Mouse (Mus musculus): ENCODE results near the gene Carm1. TPM values are rescaled to one million over a fixed set of nuclear protein-coding genes. Genes with fewer than 3 reads are reported as not detected.
A peak's percentile ranks its signal among the peaks of the same experiment; 100 is the strongest.

Carm1 gene
- polyA plus RNA-seq, 1 experiment from 2014 or later = 9.3 TPM

DNA sequence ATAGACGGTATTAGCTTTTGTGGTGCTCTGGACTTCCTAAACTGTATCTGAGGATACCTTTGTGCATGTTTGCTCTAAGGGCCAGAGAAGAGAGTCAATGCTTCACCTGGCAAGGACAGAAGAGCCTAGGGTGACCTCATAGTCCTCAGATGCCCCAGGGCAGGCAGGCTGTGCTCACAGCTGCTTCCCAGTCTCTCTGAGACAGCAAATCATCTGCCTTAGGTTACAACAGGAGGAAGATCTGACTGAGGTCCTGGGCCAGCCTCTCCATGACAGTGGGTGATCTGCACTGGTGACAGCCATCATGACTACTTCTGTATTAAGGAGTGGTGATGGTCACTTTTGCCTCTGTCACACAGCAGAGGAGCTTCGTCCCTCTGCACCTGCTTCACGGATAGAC is 12.5 kb downstream of the Carm1 start:
- H3K9me3 ChIP-seq (replicated peaks; ENCODE audit: control insufficient read depth, low read length) = no peaks in the 10 kb centered on the region
- H3K27me3 ChIP-seq (ENCODE audit: control insufficient read depth, insufficient read depth, low read depth, low read length) = no peaks in the 10 kb centered on the region
- H3K36me3 ChIP-seq (ENCODE audit: control insufficient read depth, insufficient read depth) = peaks cover 2% of the 10 kb centered on the region; the same call in 1 of the 2 replicates
- no peak for ATAC-seq (ENCODE audit: low read depth)
- 90% methylated on average over 3 of the region's 3 CpGs for WGBS (ENCODE audit: insufficient replicate concordance)
- peak overlapping the region; percentile 65 for H3K4me2 ChIP-seq (ENCODE audit: low read depth, low read length)
- H3K4me1 ChIP-seq (ENCODE audit: control insufficient read depth, low read depth, low read length) = peaks cover 57% of the 10 kb centered on the region
- H3K4me3 ChIP-seq (ENCODE audit: low read depth, low read length) = no peak overlapping the region
- H3K27ac ChIP-seq (ENCODE audit: low read length) = peak overlapping the region; percentile 93
- peak overlapping the region; percentile 50 for H3K9ac ChIP-seq (ENCODE audit: low read depth, low read length)

DNA sequence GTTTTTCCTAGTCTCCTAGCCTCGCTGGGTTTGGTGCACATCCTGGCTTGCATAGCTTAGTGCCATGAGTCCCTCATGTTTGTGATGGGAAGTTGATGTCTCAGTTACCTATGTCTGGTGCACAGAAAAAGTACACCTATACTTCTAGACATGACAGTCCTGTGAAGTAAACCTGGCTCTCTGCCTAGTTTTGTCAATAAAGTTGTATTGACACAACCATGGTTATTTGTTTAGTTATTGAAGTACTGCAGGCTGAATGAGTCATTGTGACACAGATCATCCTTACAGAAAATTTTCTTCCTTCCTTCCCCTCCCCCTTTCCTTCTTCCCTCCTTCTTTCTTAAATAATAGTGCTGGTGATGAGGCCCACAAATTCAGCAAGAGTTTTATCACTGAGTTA is 17.7 kb downstream of the Carm1 start:
- ATAC-seq (ENCODE audit: low read depth) = no peak
- H3K27me3 ChIP-seq (ENCODE audit: control insufficient read depth, insufficient read depth, low read depth, low read length) = no peaks in the 10 kb centered on the region
- H3K36me3 ChIP-seq (ENCODE audit: control insufficient read depth, insufficient read depth) = peaks cover 2% of the 10 kb centered on the region
- H3K9me3 ChIP-seq (replicated peaks; ENCODE audit: control insufficient read depth, low read length) = no peaks in the 10 kb centered on the region
- peaks cover 42% of the 10 kb centered on the region for H3K4me1 ChIP-seq (ENCODE audit: control insufficient read depth, low read depth, low read length)
- H3K9ac ChIP-seq (ENCODE audit: low read depth, low read length) = no peak overlapping the region
- H3K4me2 ChIP-seq (ENCODE audit: low read depth, low read length) = no peak overlapping the region
- WGBS (ENCODE audit: insufficient replicate concordance) = 62% methylated on average over 1 of the region's 1 CpGs
- no peak overlapping the region for H3K4me3 ChIP-seq (ENCODE audit: low read depth, low read length)
- H3K27ac ChIP-seq (ENCODE audit: low read length) = peak overlapping the region; percentile 60

DNA sequence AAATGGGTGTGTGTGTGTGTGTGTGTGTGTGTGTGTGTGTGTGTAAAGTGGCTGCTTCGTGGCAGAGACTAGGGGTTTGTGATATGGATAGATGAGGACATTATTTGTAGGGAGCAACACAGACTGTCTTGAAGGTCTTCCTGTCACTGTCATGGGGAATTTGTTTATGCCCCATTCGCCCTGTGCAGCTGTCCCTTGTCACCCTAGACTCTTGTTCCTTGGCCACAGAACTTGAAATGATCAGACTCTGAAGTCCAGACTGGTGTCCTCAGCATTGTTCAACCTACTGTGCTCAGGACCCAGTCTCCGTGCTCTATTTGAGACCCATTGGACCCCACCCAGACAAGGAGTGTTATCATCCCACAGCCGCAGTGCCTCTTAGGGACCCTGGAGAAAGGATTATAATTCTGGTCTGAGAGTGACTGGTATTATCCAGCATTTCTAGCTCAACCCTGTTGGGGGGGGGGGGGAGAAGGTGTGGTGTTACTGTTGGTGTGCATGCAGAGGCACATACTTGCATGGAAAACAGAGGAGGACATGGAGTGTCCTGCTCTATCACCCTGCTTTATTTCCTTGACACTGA is 18.4 kb downstream of the Carm1 start:
- H3K9ac ChIP-seq (ENCODE audit: low read depth, low read length) = peak overlapping the region; percentile 33; the same call in 1 of the 2 replicates
- no peak overlapping the region for H3K4me2 ChIP-seq (ENCODE audit: low read depth, low read length)

DNA sequence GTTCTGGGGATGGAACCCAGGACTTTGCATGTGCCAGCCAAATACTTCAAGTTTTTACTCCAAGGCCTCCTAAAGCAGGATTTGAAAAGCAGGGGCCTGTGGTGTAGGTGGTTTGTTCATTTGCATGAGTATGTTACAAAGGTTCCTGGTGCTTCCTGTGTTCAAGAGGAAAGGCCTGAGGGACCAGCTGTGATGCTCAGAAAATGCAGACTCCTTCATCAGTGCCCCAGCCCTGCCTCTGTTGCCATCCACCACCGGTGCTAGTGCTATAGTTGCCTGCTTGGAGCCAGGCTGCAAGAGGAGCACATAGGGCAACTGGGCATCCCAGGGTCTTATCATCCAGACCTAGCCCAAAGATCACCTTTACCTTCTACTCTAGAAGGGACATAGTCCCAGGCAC is 19.8 kb downstream of the Carm1 start:
- no peak overlapping the region for H3K9ac ChIP-seq (ENCODE audit: low read depth, low read length)
- no peak overlapping the region for H3K4me2 ChIP-seq (ENCODE audit: low read depth, low read length)
- 58% methylated on average over 1 of the region's 1 CpGs for WGBS (ENCODE audit: insufficient replicate concordance)
- H3K27me3 ChIP-seq (ENCODE audit: control insufficient read depth, insufficient read depth, low read depth, low read length) = no peaks in the 10 kb centered on the region
- peaks cover 15% of the 10 kb centered on the region for H3K36me3 ChIP-seq (ENCODE audit: control insufficient read depth, insufficient read depth)
- no peak overlapping the region for H3K27ac ChIP-seq (ENCODE audit: low read length)
- no peak overlapping the region for H3K4me3 ChIP-seq (ENCODE audit: low read depth, low read length)
- peaks cover 34% of the 10 kb centered on the region for H3K4me1 ChIP-seq (ENCODE audit: control insufficient read depth, low read depth, low read length)
- no peaks in the 10 kb centered on the region for H3K9me3 ChIP-seq (replicated peaks; ENCODE audit: control insufficient read depth, low read length)
- ATAC-seq (ENCODE audit: low read depth) = no peak

More for the DNA sequence above, 18.4 kb downstream of the Carm1 start:
- peak overlapping the region; percentile 60 for H3K27ac ChIP-seq (ENCODE audit: low read length)
- ATAC-seq (ENCODE audit: low read depth) = peak; percentile 54
- no peaks in the 10 kb centered on the region for H3K9me3 ChIP-seq (replicated peaks; ENCODE audit: control insufficient read depth, low read length)
- H3K4me1 ChIP-seq (ENCODE audit: control insufficient read depth, low read depth, low read length) = peaks cover 38% of the 10 kb centered on the region
- WGBS (ENCODE audit: insufficient replicate concordance) = 42% methylated on average over 4 of the region's 4 CpGs
- no peak overlapping the region for H3K4me3 ChIP-seq (ENCODE audit: low read depth, low read length)
- H3K36me3 ChIP-seq (ENCODE audit: control insufficient read depth, insufficient read depth) = peaks cover 7% of the 10 kb centered on the region
- H3K27me3 ChIP-seq (ENCODE audit: control insufficient read depth, insufficient read depth, low read depth, low read length) = no peaks in the 10 kb centered on the region

DNA sequence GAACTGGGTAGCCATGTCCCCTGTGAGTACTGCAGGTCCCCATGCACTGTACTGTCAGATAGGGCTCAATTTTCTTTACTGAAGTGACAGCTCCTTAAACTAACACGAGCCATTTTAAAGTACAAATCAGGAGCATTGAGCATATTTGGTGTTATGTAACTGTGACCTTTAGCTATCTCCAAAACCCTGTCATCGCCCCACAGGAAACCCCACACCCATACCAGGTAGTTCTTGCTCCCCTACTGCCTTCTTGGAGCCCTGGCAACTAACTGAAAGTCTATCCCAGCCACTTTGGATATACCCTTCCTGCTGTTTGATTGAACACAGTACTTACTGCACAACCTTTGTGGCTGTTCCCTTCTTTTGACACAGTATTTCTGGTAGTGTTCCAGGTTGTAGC is 20.4 kb downstream of the Carm1 start:
- 65% methylated on average over 2 of the region's 2 CpGs for WGBS (ENCODE audit: insufficient replicate concordance)
- H3K27me3 ChIP-seq (ENCODE audit: control insufficient read depth, insufficient read depth, low read depth, low read length) = no peaks in the 10 kb centered on the region
- no peaks in the 10 kb centered on the region for H3K9me3 ChIP-seq (replicated peaks; ENCODE audit: control insufficient read depth, low read length)
- no peak overlapping the region for H3K27ac ChIP-seq (ENCODE audit: low read length)
- H3K4me1 ChIP-seq (ENCODE audit: control insufficient read depth, low read depth, low read length) = peaks cover 34% of the 10 kb centered on the region
- no peak overlapping the region for H3K4me2 ChIP-seq (ENCODE audit: low read depth, low read length)
- H3K36me3 ChIP-seq (ENCODE audit: control insufficient read depth, insufficient read depth) = peaks cover 20% of the 10 kb centered on the region
- H3K9ac ChIP-seq (ENCODE audit: low read depth, low read length) = no peak overlapping the region
- no peak for ATAC-seq (ENCODE audit: low read depth)
- no peak overlapping the region for H3K4me3 ChIP-seq (ENCODE audit: low read depth, low read length)

DNA sequence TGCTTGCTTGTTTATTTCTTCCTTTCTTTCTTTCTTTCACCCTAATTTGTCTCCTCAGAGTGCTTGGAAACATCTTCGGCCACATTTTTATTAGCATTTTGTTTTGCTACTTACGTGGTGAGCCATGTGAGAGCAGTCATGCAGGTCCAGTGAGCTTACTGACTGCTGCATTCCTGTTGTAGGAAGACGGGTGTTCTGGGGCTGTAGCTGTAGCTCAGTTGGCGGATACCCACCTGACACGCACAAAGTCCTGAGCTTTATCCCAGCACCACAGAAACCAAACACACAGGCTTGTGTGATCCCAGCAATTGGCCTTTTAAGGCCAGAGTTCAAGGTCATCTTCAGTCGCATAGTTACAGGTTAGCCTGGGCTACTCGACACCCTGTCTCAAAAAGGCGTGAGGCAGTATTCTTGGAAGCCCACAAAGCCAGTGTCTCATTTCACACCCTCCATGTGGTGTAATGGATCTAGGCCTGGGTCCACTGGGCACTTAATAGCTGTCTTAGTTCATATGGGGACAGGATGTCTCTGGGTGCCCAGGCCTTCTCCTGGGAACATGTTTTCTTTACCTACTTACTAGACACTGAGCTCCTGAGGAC is 22.1 kb downstream of the Carm1 start:
- Histone ChIP-seq H3K9ac (ENCODE audit: low read depth, low read length) (no peak overlapping the region), H3K9me3 (replicated peaks; ENCODE audit: control insufficient read depth, low read length) (no peaks in the 10 kb centered on the region), H3K36me3 (ENCODE audit: control insufficient read depth, insufficient read depth) (peaks cover 23% of the 10 kb centered on the region), H3K27me3 (ENCODE audit: control insufficient read depth, insufficient read depth, low read depth, low read length) (no peaks in the 10 kb centered on the region), H3K4me3 (ENCODE audit: low read depth, low read length) (no peak overlapping the region), H3K27ac (ENCODE audit: low read length) (no peak overlapping the region), H3K4me1 (ENCODE audit: control insufficient read depth, low read depth, low read length) (peaks cover 34% of the 10 kb centered on the region), H3K4me2 (ENCODE audit: low read depth, low read length) (no peak overlapping the region)
- ATAC-seq (ENCODE audit: low read depth) = no peak
- WGBS (ENCODE audit: insufficient replicate concordance) = 81% methylated on average over 8 of the region's 8 CpGs

DNA sequence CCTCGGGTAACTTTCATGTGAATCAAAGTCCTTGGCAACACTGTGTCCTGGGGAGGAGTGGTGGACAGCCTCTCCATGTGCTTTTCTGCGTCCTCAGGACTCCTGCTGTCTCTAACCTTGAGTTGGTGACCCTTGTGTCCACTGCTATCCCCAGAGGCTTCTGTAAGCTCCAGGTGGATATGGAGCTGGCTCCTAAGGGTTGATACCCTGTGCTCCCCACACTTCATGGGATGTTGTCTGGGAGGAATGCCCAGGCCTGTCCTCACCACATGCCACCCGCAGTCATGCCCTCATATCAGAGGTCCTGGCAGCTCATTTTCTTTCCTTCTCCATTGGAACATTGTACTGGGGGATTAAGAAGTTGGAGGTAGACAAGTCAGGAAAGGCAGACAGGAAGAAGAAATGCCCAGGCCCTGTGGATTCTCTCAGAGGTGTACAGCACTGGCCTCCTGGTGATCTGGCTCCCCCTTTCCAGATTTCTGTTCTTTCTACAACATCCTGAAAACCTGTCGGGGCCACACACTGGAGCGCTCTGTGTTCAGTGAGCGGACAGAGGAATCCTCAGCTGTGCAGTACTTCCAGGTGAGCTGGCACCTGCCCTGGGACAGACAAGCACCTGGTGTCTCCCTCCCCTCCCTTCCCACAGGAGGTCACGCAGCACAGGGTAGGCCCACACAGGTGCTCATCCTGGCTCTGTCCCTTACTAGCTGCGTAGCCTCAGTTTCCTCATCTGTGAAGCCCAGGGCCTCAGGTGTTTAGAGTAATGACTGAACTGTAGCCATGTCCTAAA is 27.5 kb downstream of the Carm1 start:
- Histone ChIP-seq H3K9me3 (replicated peaks; ENCODE audit: control insufficient read depth, low read length) (no peaks in the 10 kb centered on the region), H3K9ac (ENCODE audit: low read depth, low read length) (no peak overlapping the region), H3K27ac (ENCODE audit: low read length) (no peak overlapping the region), H3K4me3 (ENCODE audit: low read depth, low read length) (no peak overlapping the region), H3K4me1 (ENCODE audit: control insufficient read depth, low read depth, low read length) (no peaks in the 10 kb centered on the region), H3K36me3 (ENCODE audit: control insufficient read depth, insufficient read depth) (peaks cover 48% of the 10 kb centered on the region), H3K27me3 (ENCODE audit: control insufficient read depth, insufficient read depth, low read depth, low read length) (no peaks in the 10 kb centered on the region), H3K4me2 (ENCODE audit: low read depth, low read length) (no peak overlapping the region)
- no peak for ATAC-seq (ENCODE audit: low read depth)
- 86% methylated on average over 8 of the region's 8 CpGs for WGBS (ENCODE audit: insufficient replicate concordance)

DNA sequence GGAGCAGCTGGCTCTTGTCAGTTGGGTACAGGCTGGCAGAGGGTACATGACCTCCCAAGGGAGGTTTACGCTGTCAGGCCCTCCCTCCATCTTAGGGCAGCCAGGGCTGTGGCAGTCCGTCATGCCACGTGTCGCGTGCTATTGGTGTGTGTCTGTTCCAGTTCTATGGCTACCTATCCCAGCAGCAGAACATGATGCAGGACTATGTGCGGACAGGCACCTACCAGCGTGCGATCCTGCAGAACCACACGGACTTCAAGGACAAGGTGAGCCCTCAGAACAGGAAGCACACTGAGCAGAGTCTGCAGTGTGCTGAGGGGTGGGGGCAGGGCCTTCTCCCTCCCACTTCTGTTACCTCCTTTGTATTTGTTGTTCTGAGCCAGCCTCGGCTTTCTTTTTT is 28.6 kb downstream of the Carm1 start:
- Histone ChIP-seq H3K4me1 (ENCODE audit: control insufficient read depth, low read depth, low read length) (no peaks in the 10 kb centered on the region), H3K36me3 (ENCODE audit: control insufficient read depth, insufficient read depth) (peaks cover 49% of the 10 kb centered on the region), H3K4me3 (ENCODE audit: low read depth, low read length) (no peak overlapping the region), H3K4me2 (ENCODE audit: low read depth, low read length) (no peak overlapping the region), H3K9me3 (replicated peaks; ENCODE audit: control insufficient read depth, low read length) (no peaks in the 10 kb centered on the region), H3K9ac (ENCODE audit: low read depth, low read length) (no peak overlapping the region), H3K27me3 (ENCODE audit: control insufficient read depth, insufficient read depth, low read depth, low read length) (no peaks in the 10 kb centered on the region), H3K27ac (ENCODE audit: low read length) (no peak overlapping the region)
- 84% methylated on average over 10 of the region's 10 CpGs for WGBS (ENCODE audit: insufficient replicate concordance)
- no peak for ATAC-seq (ENCODE audit: low read depth)

DNA sequence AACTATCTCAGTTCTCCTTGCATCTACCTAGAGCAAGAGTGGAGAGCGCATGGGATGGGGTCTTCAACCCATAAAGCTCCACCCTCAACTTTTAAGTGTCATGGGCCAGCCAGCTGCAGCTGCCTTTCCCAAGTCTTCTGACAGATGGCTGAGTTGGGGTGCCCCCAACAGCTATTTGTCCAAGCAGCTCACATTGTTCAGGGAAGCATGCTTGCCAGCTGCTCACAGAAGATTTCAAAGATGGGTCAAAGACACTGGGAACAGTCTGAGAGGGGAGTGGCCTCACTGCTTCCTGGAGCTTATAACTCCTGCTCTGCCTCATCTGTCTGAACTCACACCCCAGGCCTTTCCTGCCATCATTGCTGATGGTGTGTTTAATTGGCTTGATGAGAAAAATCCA is 29.6 kb downstream of the Carm1 start:
- no peaks in the 10 kb centered on the region for H3K27me3 ChIP-seq (ENCODE audit: control insufficient read depth, insufficient read depth, low read depth, low read length)
- 100% methylated on average over 1 of the region's 1 CpGs for WGBS (ENCODE audit: insufficient replicate concordance)
- H3K36me3 ChIP-seq (ENCODE audit: control insufficient read depth, insufficient read depth) = peaks cover 49% of the 10 kb centered on the region
- H3K4me1 ChIP-seq (ENCODE audit: control insufficient read depth, low read depth, low read length) = no peaks in the 10 kb centered on the region
- no peak overlapping the region for H3K4me2 ChIP-seq (ENCODE audit: low read depth, low read length)
- H3K9ac ChIP-seq (ENCODE audit: low read depth, low read length) = no peak overlapping the region
- ATAC-seq (ENCODE audit: low read depth) = no peak
- no peaks in the 10 kb centered on the region for H3K9me3 ChIP-seq (replicated peaks; ENCODE audit: control insufficient read depth, low read length)
- H3K27ac ChIP-seq (ENCODE audit: low read length) = no peak overlapping the region
- H3K4me3 ChIP-seq (ENCODE audit: low read depth, low read length) = no peak overlapping the region

Data from liver, embryonic 16.5 days (tissue).